Mouse (Mus musculus): Measurements from ENCODE around the gene Il20rb. TPM values are rescaled to one million over a fixed set of nuclear protein-coding genes. Genes with fewer than 3 reads are reported as not detected.

The Il20rb gene
- polyA plus RNA-seq, 1 experiment from 2014 or later: 0.80 TPM

- Histone ChIP-seq H3K36me3 (0 out of 2 replicates have a peak, but pooled peaks cover 13% of the 10 kb centered on the region), H3K27me3 (ENCODE audit: low read depth, poor library complexity, severe bottlenecking) (no peaks in the 10 kb centered on the region), H3K4me1 (no peaks in the 10 kb centered on the region), H3K27ac (replicated peaks) (no peak overlapping the region), H3K4me3 (no peak overlapping the region), H3K9me3 (replicated peaks) (no peaks in the 10 kb centered on the region)
- WGBS: 87% methylated on average over 7 of the region's 7 CpGs
- no peak for DNase-seq (ENCODE audit: low spot score)
Observed at GRCm38 (mm10) chr9:100467653-100468052, 18.9 kb downstream of the Il20rb start.

- Histone ChIP-seq H3K4me1 (no peaks in the 10 kb centered on the region), H3K9me3 (replicated peaks) (no peaks in the 10 kb centered on the region), H3K27ac (replicated peaks) (no peak overlapping the region), H3K4me3 (no peak overlapping the region), H3K27me3 (ENCODE audit: low read depth, poor library complexity, severe bottlenecking) (no peaks in the 10 kb centered on the region), H3K36me3 (0 out of 2 replicates have a peak, but pooled peaks cover 13% of the 10 kb centered on the region)
- WGBS: 87% methylated on average over 3 of the region's 3 CpGs
- no peak for DNase-seq (ENCODE audit: low spot score)
Observed at GRCm38 (mm10) chr9:100466743-100467142, 19.8 kb downstream of the Il20rb start.

GRCm38 (mm10) chr9:100465988-100466387 is 20.6 kb downstream of the Il20rb start:
- Histone ChIP-seq H3K36me3 (0 out of 2 replicates have a peak, but pooled peaks cover 20% of the 10 kb centered on the region), H3K27me3 (ENCODE audit: low read depth, poor library complexity, severe bottlenecking) (no peaks in the 10 kb centered on the region), H3K4me3 (no peak overlapping the region), H3K9me3 (replicated peaks) (no peaks in the 10 kb centered on the region), H3K4me1 (no peaks in the 10 kb centered on the region), H3K27ac (replicated peaks) (no peak overlapping the region)
- no peak for DNase-seq (ENCODE audit: low spot score)
- WGBS: 94% methylated on average over 9 of the region's 9 CpGs

- no peaks in the 10 kb centered on the region for H3K4me1 ChIP-seq
- no peaks in the 10 kb centered on the region for H3K9me3 ChIP-seq (replicated peaks)
- WGBS: 94% methylated on average over 5 of the region's 5 CpGs
- no peak overlapping the region for H3K27ac ChIP-seq (replicated peaks)
- no peak overlapping the region for H3K4me3 ChIP-seq
- no peak for DNase-seq (ENCODE audit: low spot score)
- H3K27me3 ChIP-seq (ENCODE audit: low read depth, poor library complexity, severe bottlenecking): no peaks in the 10 kb centered on the region
- H3K36me3 ChIP-seq: peaks cover 24% of the 10 kb centered on the region
Observed at GRCm38 (mm10) chr9:100465380-100465779, 21.2 kb downstream of the Il20rb start.

GRCm38 (mm10) chr9:100463771-100464170 is 22.8 kb downstream of the Il20rb start:
- no peak for DNase-seq (ENCODE audit: low spot score)
- WGBS: 96% methylated on average over 2 of the region's 2 CpGs
- H3K4me3 ChIP-seq: no peak overlapping the region
- no peaks in the 10 kb centered on the region for H3K4me1 ChIP-seq
- H3K27me3 ChIP-seq (ENCODE audit: low read depth, poor library complexity, severe bottlenecking): no peaks in the 10 kb centered on the region
- H3K36me3 ChIP-seq: peaks cover 31% of the 10 kb centered on the region
- H3K27ac ChIP-seq (replicated peaks): no peak overlapping the region
- no peaks in the 10 kb centered on the region for H3K9me3 ChIP-seq (replicated peaks)

- 90% methylated on average over 4 of the region's 4 CpGs for WGBS
- DNase-seq (ENCODE audit: low spot score): no peak
- Histone ChIP-seq H3K4me1 (no peaks in the 10 kb centered on the region), H3K27me3 (ENCODE audit: low read depth, poor library complexity, severe bottlenecking) (no peaks in the 10 kb centered on the region), H3K27ac (replicated peaks) (no peak overlapping the region), H3K36me3 (peaks cover 34% of the 10 kb centered on the region), H3K4me3 (no peak overlapping the region), H3K9me3 (replicated peaks) (no peaks in the 10 kb centered on the region)
Observed at GRCm38 (mm10) chr9:100462098-100462497, 24.5 kb downstream of the Il20rb start.

GRCm38 (mm10) chr9:100461671-100462070 is 24.9 kb downstream of the Il20rb start:
- Histone ChIP-seq H3K4me1 (no peaks in the 10 kb centered on the region), H3K27me3 (ENCODE audit: low read depth, poor library complexity, severe bottlenecking) (no peaks in the 10 kb centered on the region), H3K27ac (replicated peaks) (no peak overlapping the region), H3K4me3 (no peak overlapping the region), H3K9me3 (replicated peaks) (no peaks in the 10 kb centered on the region), H3K36me3 (peaks cover 32% of the 10 kb centered on the region)
- no peak for DNase-seq (ENCODE audit: low spot score)
- 91% methylated on average over 9 of the region's 9 CpGs for WGBS

GRCm38 (mm10) chr9:100460203-100460602 is 26.4 kb downstream of the Il20rb start:
- Histone ChIP-seq H3K4me3 (no peak overlapping the region), H3K36me3 (peaks cover 28% of the 10 kb centered on the region), H3K27me3 (ENCODE audit: low read depth, poor library complexity, severe bottlenecking) (peaks cover 3% of the 10 kb centered on the region; the same call in 1 of the 2 replicates), H3K9me3 (replicated peaks) (no peaks in the 10 kb centered on the region), H3K27ac (replicated peaks) (no peak overlapping the region), H3K4me1 (peaks cover under 1% of the 10 kb centered on the region; the same call in 1 of the 2 replicates)
- WGBS: 94% methylated on average over 9 of the region's 9 CpGs
- no peak for DNase-seq (ENCODE audit: low spot score)

- no peak for DNase-seq (ENCODE audit: low spot score)
- H3K27ac ChIP-seq (replicated peaks): no peak overlapping the region
- WGBS: 93% methylated on average over 17 of the region's 17 CpGs
Observed at GRCm38 (mm10) chr9:100457971-100458681, 28.5 kb downstream of the Il20rb start.

GRCm38 (mm10) chr9:100454664-100454993 is 32.0 kb downstream of the Il20rb start:
- Histone ChIP-seq H3K36me3 (peaks cover 12% of the 10 kb centered on the region), H3K4me1 (peaks cover 16% of the 10 kb centered on the region), H3K27me3 (ENCODE audit: low read depth, poor library complexity, severe bottlenecking) (peaks cover 11% of the 10 kb centered on the region; the same call in 1 of the 2 replicates), H3K27ac (replicated peaks) (peak overlapping the region; percentile 64), H3K9me3 (replicated peaks) (no peaks in the 10 kb centered on the region), H3K4me3 (peak overlapping the region; percentile 48)
- WGBS: 26% methylated on average over 9 of the region's 9 CpGs
- DNase-seq (ENCODE audit: low spot score): no peak

More at GRCm38 (mm10) chr9:100457971-100458681, 28.5 kb downstream of the Il20rb start:
- peaks cover 28% of the 10 kb centered on the region for H3K36me3 ChIP-seq
- peaks cover 16% of the 10 kb centered on the region for H3K4me1 ChIP-seq
- no peaks in the 10 kb centered on the region for H3K9me3 ChIP-seq (replicated peaks)
- peaks cover 11% of the 10 kb centered on the region; the same call in 1 of the 2 replicates for H3K27me3 ChIP-seq (ENCODE audit: low read depth, poor library complexity, severe bottlenecking)
- no peak overlapping the region for H3K4me3 ChIP-seq

GRCm38 (mm10) chr9:100453944-100454663 is 32.5 kb downstream of the Il20rb start:
- Histone ChIP-seq H3K27ac (replicated peaks) (peak overlapping the region; percentile 64), H3K36me3 (peaks cover 12% of the 10 kb centered on the region), H3K9me3 (replicated peaks) (no peaks in the 10 kb centered on the region), H3K4me3 (peak overlapping the region; percentile 48), H3K4me1 (peaks cover 16% of the 10 kb centered on the region), H3K27me3 (ENCODE audit: low read depth, poor library complexity, severe bottlenecking) (peaks cover 11% of the 10 kb centered on the region; the same call in 1 of the 2 replicates)
- DNase-seq (ENCODE audit: low spot score): peak; percentile 80
- WGBS: 9% methylated on average over 25 of the region's 25 CpGs

GRCm38 (mm10) chr9:100452432-100452831 is 34.2 kb downstream of the Il20rb start:
- H3K4me3 ChIP-seq: no peak overlapping the region
- no peaks in the 10 kb centered on the region for H3K9me3 ChIP-seq (replicated peaks)
- H3K27me3 ChIP-seq (ENCODE audit: low read depth, poor library complexity, severe bottlenecking): peaks cover 18% of the 10 kb centered on the region; the same call in 1 of the 2 replicates
- no peaks in the 10 kb centered on the region for H3K36me3 ChIP-seq
- H3K4me1 ChIP-seq: peaks cover 16% of the 10 kb centered on the region
- H3K27ac ChIP-seq (replicated peaks): no peak overlapping the region
- WGBS: 89% methylated on average over 6 of the region's 6 CpGs
- DNase-seq (ENCODE audit: low spot score): no peak

Measured in midbrain, embryonic 10.5 days (tissue).